Mouse (Mus musculus): Measurements from ENCODE around the gene Pygo1.

The Pygo1 gene

GRCm38 (mm10) chr9:72936301-72936700 is 10.9 kb downstream of the Pygo1 start:
- DNase-seq, result no peak

GRCm38 (mm10) chr9:72943424-72943823 is 18.0 kb downstream of the Pygo1 start:
- DNase-seq, result peak; percentile 22

GRCm38 (mm10) chr9:72944286-72944685 is 18.8 kb downstream of the Pygo1 start:
- DNase-seq, result no peak

- DNase-seq, result no peak
Observed at GRCm38 (mm10) chr9:72947010-72947409, 21.6 kb downstream of the Pygo1 start.

- DNase-seq, result no peak
Observed at GRCm38 (mm10) chr9:72949572-72949971, 24.1 kb downstream of the Pygo1 start.

GRCm38 (mm10) chr9:72954746-72955145 is 29.3 kb downstream of the Pygo1 start:
- DNase-seq, result peak; percentile 37

GRCm38 (mm10) chr9:72955546-72955945 is 30.1 kb downstream of the Pygo1 start:
- peak; percentile 65 for DNase-seq

- peak; percentile 89 for DNase-seq
Observed at GRCm38 (mm10) chr9:72958521-72959450, 33.3 kb downstream of the Pygo1 start, which contains the start of the genes Dyx1c1 and Gm44503. TSS of gene Dyx1c1 (plus strand) at chr9:72958785. TSS of gene Gm44503 (plus strand) at chr9:72958852.

- peak; percentile 50 for DNase-seq
Observed at GRCm38 (mm10) chr9:72961346-72961745, 35.9 kb downstream of the Pygo1 start.

GRCm38 (mm10) chr9:72961959-72962358 is 36.5 kb downstream of the Pygo1 start:
- no peak for DNase-seq

GRCm38 (mm10) chr9:72968349-72969061 is 43.1 kb downstream of the Pygo1 start:
- peak; percentile 47 for DNase-seq

- peak; percentile 35 for DNase-seq
Observed at GRCm38 (mm10) chr9:72969874-72970273, 44.4 kb downstream of the Pygo1 start.

- DNase-seq, result no peak
Observed at GRCm38 (mm10) chr9:72972435-72972834, 47.0 kb downstream of the Pygo1 start.

GRCm38 (mm10) chr9:72972984-72973383 is 47.5 kb downstream of the Pygo1 start:
- DNase-seq, result no peak

GRCm38 (mm10) chr9:72974734-72975133 is 49.3 kb downstream of the Pygo1 start:
- DNase-seq, result no peak

GRCm38 (mm10) chr9:72975242-72975641 is 49.8 kb downstream of the Pygo1 start:
- DNase-seq, result no peak

- DNase-seq, result no peak
Observed at GRCm38 (mm10) chr9:72983066-72983465, 57.6 kb downstream of the Pygo1 start.

- peak; percentile 98 for DNase-seq
Observed at GRCm38 (mm10) chr9:72985250-72986220, 60.1 kb downstream of the Pygo1 start, which contains the start of the genes Ccpg1os and Ccpg1. TSS of gene Ccpg1os (minus strand) at chr9:72985382. TSS of gene Ccpg1 (plus strand) at chr9:72985429.

- no peak for DNase-seq
Observed at GRCm38 (mm10) chr9:72987703-72988102, 62.3 kb downstream of the Pygo1 start.

- DNase-seq, result no peak
Observed at GRCm38 (mm10) chr9:72988706-72989105, 63.3 kb downstream of the Pygo1 start.

- DNase-seq, result no peak
Observed at GRCm38 (mm10) chr9:72991420-72991819, 66.0 kb downstream of the Pygo1 start.

GRCm38 (mm10) chr9:72992576-72992975 is 67.1 kb downstream of the Pygo1 start:
- DNase-seq, result no peak

Measured in kidney, postnatal 10 days (tissue).